Mouse (Mus musculus) limb, embryonic 15.5 days (tissue): ENCODE measurements at regions not wholly inside any gene's neighbourhood (a gene's known extent, or its start where the extent isn't known, plus 50 kb on each side); places are given as distances from the start of the nearest gene placed in this dataset.
A peak's percentile ranks its signal among the peaks of the same experiment; 100 is the strongest.

Experiments
- ATAC-seq: fragments of 200-750 bp; cut with Nextera tagmentation; 2 replicates; pipeline ENCODE4 v1.8.0; 2017; ENCODE audit warnings: low read depth, moderate TSS enrichment; ENCODE audit not compliant: insufficient number of reproducible peaks, low FRiP score, low TSS enrichment
- H3K27ac ChIP-seq: fragments of 300-500 bp; sonication (generic); 2 replicates; pipeline ENCODE4 v1.5.1; 2015; ENCODE audit warnings: moderate library complexity, mild to moderate bottlenecking, inconsistent platforms
- H3K27me3 ChIP-seq: fragments of 300-500 bp; sonication (generic); 2 replicates; pipeline ENCODE4 v1.6.1; 2015; ENCODE audit warnings: inconsistent platforms
- H3K36me3 ChIP-seq: fragments of 300-500 bp; sonication (generic); 2 replicates; pipeline ENCODE4 v1.6.1; 2015; ENCODE audit warnings: inconsistent platforms
- H3K4me1 ChIP-seq: fragments of 300-500 bp; sonication (generic); 2 replicates; pipeline ENCODE4 v1.6.1; 2015; ENCODE audit warnings: inconsistent platforms
- H3K4me2 ChIP-seq: fragments of 300-500 bp; sonication (generic); 2 replicates; pipeline ENCODE4 v1.6.1; 2015; ENCODE audit warnings: mild to moderate bottlenecking, inconsistent platforms
- H3K4me3 ChIP-seq: fragments of 300-500 bp; sonication (generic); 2 replicates; pipeline ENCODE4 v1.5.1; 2015; ENCODE audit warnings: mild to moderate bottlenecking, inconsistent platforms
- H3K9ac ChIP-seq: fragments of 300-500 bp; sonication (generic); 2 replicates; pipeline ENCODE4 v1.6.1; 2015; ENCODE audit warnings: inconsistent platforms
- H3K9me3 ChIP-seq: fragments of 300-500 bp; sonication (generic); 2 replicates; pipeline ENCODE4 v1.6.1; 2016; ENCODE audit warnings: inconsistent platforms
- WGBS: fragments of 180-500 bp; shearing (Covaris S2); methylation state at CpG from one replicate; pipeline ENCODE4 v1.1.7; 2015; 5-methylcytosine and 5-hydroxymethylcytosine counted together

DNA sequence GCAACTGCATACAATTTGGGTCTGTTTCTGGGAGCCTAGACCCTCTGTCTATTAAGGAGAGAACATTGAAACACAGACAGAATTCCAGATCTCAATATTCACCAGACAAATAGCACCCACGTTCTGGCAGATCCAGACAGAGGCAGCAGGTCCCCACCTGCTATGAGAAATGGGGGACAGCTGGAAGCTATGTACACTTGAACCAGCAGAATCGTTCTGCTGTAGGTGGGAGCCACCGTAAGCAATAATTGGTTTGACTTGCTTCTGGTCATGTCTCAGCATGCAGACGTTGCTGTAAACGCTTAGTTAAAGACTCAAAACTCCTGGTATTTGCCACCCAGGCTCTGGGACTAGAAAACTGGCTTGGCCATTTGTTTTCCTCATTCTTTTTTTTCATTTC, 122.2 kb upstream of the Xylt1 start:
- ATAC-seq: no peak
- H3K27ac ChIP-seq: peak overlapping the region; percentile 73

GRCm38 (mm10) chr7:117259151-117259550, 121.6 kb upstream of the Xylt1 start:
- Histone ChIP-seq H3K4me3 (no peak overlapping the region), H3K9me3 (no peaks in the 10 kb centered on the region), H3K36me3 (no peaks in the 10 kb centered on the region), H3K4me1 (peaks cover 33% of the 10 kb centered on the region), H3K9ac (no peak overlapping the region), H3K27ac (peak overlapping the region; percentile 73), H3K27me3 (no peaks in the 10 kb centered on the region), H3K4me2 (peak overlapping the region; percentile 20; the same call in 1 of the 2 replicates)
- peak; percentile 28; the same call in 1 of the 2 replicates for ATAC-seq
- WGBS: 14% methylated on average over 5 of the region's 5 CpGs

More for the DNA sequence above, 122.2 kb upstream of the Xylt1 start:
- H3K4me3 ChIP-seq: no peak overlapping the region
- H3K4me2 ChIP-seq: 0 out of 2 replicates have a peak overlapping the region, but pooled peaks have one; percentile 20
- WGBS: 8% methylated on average over 5 of the region's 5 CpGs
- no peaks in the 10 kb centered on the region for H3K9me3 ChIP-seq
- no peaks in the 10 kb centered on the region for H3K27me3 ChIP-seq
- H3K4me1 ChIP-seq: peaks cover 33% of the 10 kb centered on the region
- H3K36me3 ChIP-seq: no peaks in the 10 kb centered on the region
- no peak overlapping the region for H3K9ac ChIP-seq

- Histone ChIP-seq H3K36me3 (no peaks in the 10 kb centered on the region), H3K4me2 (peak overlapping the region; percentile 20; the same call in 1 of the 2 replicates), H3K27me3 (no peaks in the 10 kb centered on the region), H3K9me3 (no peaks in the 10 kb centered on the region), H3K27ac (peak overlapping the region; percentile 73), H3K4me1 (peaks cover 33% of the 10 kb centered on the region), H3K4me3 (no peak overlapping the region), H3K9ac (no peak overlapping the region)
- 24% methylated on average over 6 of the region's 6 CpGs for WGBS
- peak; percentile 80 for ATAC-seq
Observed at GRCm38 (mm10) chr7:117259674-117260294, 121.0 kb upstream of the Xylt1 start.

GRCm38 (mm10) chr7:117260596-117260995, 120.2 kb upstream of the Xylt1 start:
- no peaks in the 10 kb centered on the region for H3K27me3 ChIP-seq
- no peak overlapping the region for H3K4me3 ChIP-seq
- no peak overlapping the region for H3K4me2 ChIP-seq
- WGBS: 67% methylated on average over 3 of the region's 3 CpGs
- H3K27ac ChIP-seq: 0 out of 2 replicates have a peak overlapping the region, but pooled peaks have one; percentile 47
- H3K36me3 ChIP-seq: no peaks in the 10 kb centered on the region
- no peak for ATAC-seq
- peaks cover 33% of the 10 kb centered on the region for H3K4me1 ChIP-seq
- no peak overlapping the region for H3K9ac ChIP-seq
- H3K9me3 ChIP-seq: no peaks in the 10 kb centered on the region

DNA sequence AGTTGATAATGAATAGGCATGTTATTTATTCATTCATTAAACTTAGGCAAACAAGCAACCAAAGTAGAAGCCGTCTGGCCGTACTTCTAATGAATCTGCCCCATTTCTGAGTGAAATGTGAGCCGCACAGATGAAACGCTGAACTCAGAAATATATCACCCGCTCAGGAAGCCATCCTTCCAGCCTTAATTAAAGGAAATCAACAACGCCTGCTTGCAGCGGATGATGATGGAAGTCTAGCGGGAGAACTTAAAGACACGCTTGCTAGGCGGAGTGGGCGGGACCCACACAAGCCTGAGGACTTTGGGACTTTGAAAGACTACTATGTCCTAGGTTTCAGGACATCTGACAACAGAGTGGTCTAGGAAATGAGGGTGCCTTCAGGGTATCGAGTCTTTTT, 117.7 kb upstream of the Xylt1 start:
- Histone ChIP-seq H3K9me3 (no peaks in the 10 kb centered on the region), H3K4me3 (no peak overlapping the region), H3K27me3 (no peaks in the 10 kb centered on the region), H3K9ac (no peak overlapping the region), H3K4me1 (peaks cover 35% of the 10 kb centered on the region), H3K27ac (no peak overlapping the region), H3K4me2 (no peak overlapping the region), H3K36me3 (no peaks in the 10 kb centered on the region)
- ATAC-seq: no peak
- WGBS: 45% methylated on average over 12 of the region's 12 CpGs

- no peak overlapping the region for H3K27ac ChIP-seq
- H3K9me3 ChIP-seq: no peaks in the 10 kb centered on the region
- 81% methylated on average over 6 of the region's 6 CpGs for WGBS
- ATAC-seq: no peak
- H3K4me1 ChIP-seq: peaks cover 24% of the 10 kb centered on the region
- H3K9ac ChIP-seq: no peak overlapping the region
- no peaks in the 10 kb centered on the region for H3K36me3 ChIP-seq
- no peak overlapping the region for H3K4me2 ChIP-seq
- no peaks in the 10 kb centered on the region for H3K27me3 ChIP-seq
- no peak overlapping the region for H3K4me3 ChIP-seq
Observed at GRCm38 (mm10) chr7:117264341-117264740, 116.4 kb upstream of the Xylt1 start.

- Histone ChIP-seq H3K9me3 (no peaks in the 10 kb centered on the region), H3K4me2 (no peak overlapping the region), H3K4me3 (no peak overlapping the region), H3K4me1 (peaks cover 7% of the 10 kb centered on the region; the same call in 1 of the 2 replicates), H3K36me3 (no peaks in the 10 kb centered on the region), H3K27me3 (no peaks in the 10 kb centered on the region), H3K27ac (no peak overlapping the region), H3K9ac (no peak overlapping the region)
- WGBS: 71% methylated on average over 7 of the region's 7 CpGs
- ATAC-seq: no peak
Observed at GRCm38 (mm10) chr7:117268096-117268495, 112.7 kb upstream of the Xylt1 start.

- Histone ChIP-seq H3K4me2 (no peak overlapping the region), H3K27ac (no peak overlapping the region), H3K9ac (no peak overlapping the region), H3K27me3 (no peaks in the 10 kb centered on the region), H3K4me1 (peaks cover 7% of the 10 kb centered on the region; the same call in 1 of the 2 replicates), H3K4me3 (no peak overlapping the region), H3K9me3 (no peaks in the 10 kb centered on the region), H3K36me3 (no peaks in the 10 kb centered on the region)
- ATAC-seq: no peak
- WGBS: 54% methylated on average over 10 of the region's 10 CpGs
Observed at GRCm38 (mm10) chr7:117269263-117269897, 111.4 kb upstream of the Xylt1 start.

DNA sequence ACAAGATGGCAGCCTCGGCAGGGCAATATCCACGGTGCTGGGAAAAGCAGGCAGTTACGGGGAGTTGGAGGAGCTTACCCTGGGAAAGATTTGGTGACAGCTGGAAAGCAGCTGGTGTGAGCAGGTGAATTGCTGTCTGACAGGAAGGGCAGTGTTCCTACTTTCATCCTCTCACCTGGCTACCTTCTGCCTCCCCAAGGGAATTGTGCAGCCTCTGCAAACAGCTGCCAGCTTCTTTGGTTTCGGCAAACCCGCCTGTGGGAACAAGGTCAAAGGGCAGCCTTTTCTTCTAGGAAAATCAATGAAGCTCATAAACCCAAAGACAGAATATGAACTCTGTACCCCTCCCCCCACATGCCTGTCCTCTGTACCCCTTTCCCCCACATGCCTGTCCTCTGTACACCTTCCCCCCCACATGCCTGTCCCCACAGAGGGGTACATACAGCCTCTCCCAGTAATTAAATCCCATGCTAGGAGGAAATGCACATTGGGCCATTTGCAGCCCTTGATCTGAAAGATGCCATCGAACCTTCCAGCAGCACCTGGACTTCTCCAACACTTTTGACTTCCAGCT, 102.3 kb upstream of the Xylt1 start:
- Histone ChIP-seq H3K36me3 (no peaks in the 10 kb centered on the region), H3K27ac (no peak overlapping the region), H3K4me3 (no peak overlapping the region), H3K4me1 (no peaks in the 10 kb centered on the region), H3K9me3 (no peaks in the 10 kb centered on the region), H3K4me2 (no peak overlapping the region), H3K9ac (no peak overlapping the region), H3K27me3 (no peaks in the 10 kb centered on the region)
- WGBS: 38% methylated on average over 6 of the region's 6 CpGs
- no peak for ATAC-seq

DNA sequence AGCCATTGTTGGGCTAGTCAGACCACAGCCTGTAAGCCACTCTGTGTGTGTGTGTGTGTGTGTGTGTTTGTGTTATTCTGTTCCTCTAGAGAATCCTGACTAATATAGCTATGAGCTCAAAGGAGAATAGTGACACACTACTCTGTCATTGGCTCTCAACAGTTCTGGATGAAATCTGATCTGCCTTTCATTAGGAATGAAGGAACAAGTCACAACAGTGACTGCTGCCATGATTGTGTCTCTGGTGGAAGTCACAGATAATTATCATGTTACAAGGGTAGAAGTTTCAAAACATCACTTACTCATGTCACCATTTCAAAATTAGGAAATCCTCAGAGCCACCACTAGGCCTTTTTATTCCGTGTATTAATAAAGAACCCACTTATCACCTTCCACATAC, 98.6 kb upstream of the Xylt1 start:
- 72% methylated on average over 1 of the region's 1 CpGs for WGBS
- Histone ChIP-seq H3K27me3 (no peaks in the 10 kb centered on the region), H3K4me2 (no peak overlapping the region), H3K36me3 (no peaks in the 10 kb centered on the region), H3K4me3 (no peak overlapping the region), H3K9me3 (no peaks in the 10 kb centered on the region), H3K4me1 (no peaks in the 10 kb centered on the region), H3K9ac (no peak overlapping the region), H3K27ac (no peak overlapping the region)
- no peak for ATAC-seq

GRCm38 (mm10) chr7:117285206-117285605, 95.6 kb upstream of the Xylt1 start:
- 79% methylated on average over 3 of the region's 3 CpGs for WGBS
- H3K9me3 ChIP-seq: no peaks in the 10 kb centered on the region
- H3K36me3 ChIP-seq: no peaks in the 10 kb centered on the region
- ATAC-seq: no peak
- no peak overlapping the region for H3K9ac ChIP-seq
- no peaks in the 10 kb centered on the region for H3K4me1 ChIP-seq
- H3K27ac ChIP-seq: no peak overlapping the region
- no peak overlapping the region for H3K4me3 ChIP-seq
- H3K4me2 ChIP-seq: no peak overlapping the region
- no peaks in the 10 kb centered on the region for H3K27me3 ChIP-seq

GRCm38 (mm10) chr7:117285985-117286384, 94.8 kb upstream of the Xylt1 start:
- Histone ChIP-seq H3K4me2 (no peak overlapping the region), H3K4me1 (no peaks in the 10 kb centered on the region), H3K9ac (no peak overlapping the region), H3K27me3 (no peaks in the 10 kb centered on the region), H3K4me3 (no peak overlapping the region), H3K27ac (no peak overlapping the region), H3K36me3 (no peaks in the 10 kb centered on the region), H3K9me3 (no peaks in the 10 kb centered on the region)
- 64% methylated on average over 5 of the region's 5 CpGs for WGBS
- ATAC-seq: no peak
